9 mouse cellular contexts compared by ENCODE assay signal in the genomic region with DNA sequence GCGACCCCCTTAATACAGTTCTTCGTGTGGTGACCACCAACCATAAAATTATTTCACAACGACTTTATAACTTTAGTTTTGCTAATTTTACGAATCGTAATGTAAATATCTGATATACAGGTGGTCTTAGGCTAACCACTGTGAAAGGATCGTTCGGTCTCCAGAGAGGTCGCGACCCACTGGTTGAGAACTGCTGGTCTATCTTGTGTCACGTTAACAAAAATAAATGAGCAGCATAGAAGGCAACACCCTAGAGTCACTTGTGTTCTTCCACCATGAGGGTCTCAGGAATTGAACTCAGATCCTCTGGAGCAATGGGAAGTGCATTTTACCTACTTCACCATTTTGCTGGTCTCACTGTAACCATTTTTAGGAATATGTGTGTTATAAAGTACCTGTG. TPM values are rescaled to one million over a fixed set of nuclear protein-coding genes. Genes with fewer than 3 reads are reported as not detected.
DNase-seq lines count a peak whose midpoint lies in the region; ATAC-seq and TF ChIP-seq lines count a peak whose summit lies in the region.
"Had no signal": no experiment of that assay in that cellular context is flagged by ENCODE, and none has a peak within 500 bp of the region (broad histone marks: within the 10 kb centered on the region; RNA-seq: fewer than 3 reads in every experiment).

No protein-coding gene starts in this region.

- H3K9ac ChIP-seq in heart, embryonic 11.5 days (ENCODE audit: low read depth, low read length), result peak overlapping the region; percentile 79; the same call in 1 of the 2 replicates
- H3K9ac ChIP-seq in forebrain, postnatal 0 days, result no peak overlapping the region
- H3K9ac ChIP-seq in liver, embryonic 14.5 days (replicated peaks), result peak overlapping the region; percentile 36

- no peaks in the 10 kb centered on the region for H3K36me3 ChIP-seq in heart, embryonic 11.5 days (ENCODE audit: control insufficient read depth, insufficient read depth, low read length)
- 0 out of 2 replicates have a peak, but pooled peaks cover 8% of the 10 kb centered on the region for H3K36me3 ChIP-seq in forebrain, postnatal 0 days (ENCODE audit: insufficient read depth)
- H3K36me3 ChIP-seq in liver, embryonic 14.5 days (replicated peaks; ENCODE audit: control insufficient read depth, insufficient read depth, low read depth), result peaks cover 5% of the 10 kb centered on the region; the same call in 1 of the 2 replicates

- 51% methylated on average over 10 of the region's 10 CpGs for WGBS in heart, embryonic 11.5 days (ENCODE audit: insufficient replicate concordance)
- WGBS in forebrain, postnatal 0 days, result 67% methylated on average over 10 of the region's 10 CpGs
- WGBS in liver, embryonic 14.5 days (ENCODE audit: insufficient replicate concordance), result 44% methylated on average over 10 of the region's 10 CpGs

- H3K4me1 ChIP-seq in heart, embryonic 11.5 days (ENCODE audit: control insufficient read depth, insufficient read depth, low read length), result peaks cover 3% of the 10 kb centered on the region; the same call in 1 of the 2 replicates
- H3K4me1 ChIP-seq in forebrain, postnatal 0 days (ENCODE audit: insufficient read depth), result peaks cover 15% of the 10 kb centered on the region; the same call in 1 of the 2 replicates
- H3K4me1 ChIP-seq in liver, embryonic 14.5 days (replicated peaks; ENCODE audit: control insufficient read depth in 2 of 2, insufficient read depth in 2 of 2, low read length in 1 of 2), result peaks cover 18 to 24% of the 10 kb centered on the region in 2 experiments

- ATAC-seq in heart, embryonic 11.5 days (replicated peaks; ENCODE audit: insufficient number of reproducible peaks, low FRiP score, low TSS enrichment), result no peak
- ATAC-seq in forebrain, postnatal 0 days, result no peak
- ATAC-seq in liver, embryonic 14.5 days (ENCODE audit: insufficient read depth), result no peak

- no peak for DNase-seq in heart, adult 18-20 months
- peak; percentile 7 to 10 for DNase-seq in B cell, adult 2 months
- DNase-seq in forebrain, postnatal 0 days, result no peak
- DNase-seq in liver, embryonic 14.5 days (ENCODE audit: low read depth in 3 of 3, low spot score in 3 of 3), result no peak
- DNase-seq in embryo, embryonic 11 days, result no peak
- no peak for DNase-seq in embryo, embryonic 10.5 days (ENCODE audit: low spot score)
- DNase-seq in right cerebral cortex, adult 18-20 months, result no peak

- TF ChIP-seq CTCF in forebrain, postnatal 0 days (IDR thresholded peaks at IDR 0.05; ENCODE audit: low read depth), result no peak
- TF ChIP-seq CTCF in liver, embryonic 14.5 days (IDR thresholded peaks at IDR 0.05; ENCODE audit: low read depth), result no peak

- peak overlapping the region; percentile 95 for H3K4me2 ChIP-seq in heart, embryonic 11.5 days
- H3K4me2 ChIP-seq in forebrain, postnatal 0 days (ENCODE audit: low read depth), result 0 out of 2 replicates have a peak overlapping the region, but pooled peaks have one; percentile 23
- peak overlapping the region; percentile 95 for H3K4me2 ChIP-seq in liver, embryonic 14.5 days (ENCODE audit: low read depth)

- TF ChIP-seq EP300 in liver, embryonic 14.5 days (IDR thresholded peaks at IDR 0.05; ENCODE audit: low read depth), result no peak

- H3K4me3 ChIP-seq in heart, embryonic 11.5 days (ENCODE audit: low read depth, low read length), result no peak overlapping the region
- H3K4me3 ChIP-seq in forebrain, postnatal 0 days (ENCODE audit: low read depth, low read length), result no peak overlapping the region
- peak overlapping the region in 1 of 2 experiments; percentile 88; a peak in 1 of 4 replicates for H3K4me3 ChIP-seq in liver, embryonic 14.5 days (ENCODE audit: insufficient read depth in 1 of 2, low read depth in 2 of 2, low read length in 2 of 2)

- H3K9me3 ChIP-seq in heart, embryonic 11.5 days (replicated peaks; ENCODE audit: control insufficient read depth, low read length), result no peaks in the 10 kb centered on the region
- H3K9me3 ChIP-seq in forebrain, postnatal 0 days (ENCODE audit: low read length), result no peaks in the 10 kb centered on the region
- no peaks in the 10 kb centered on the region for H3K9me3 ChIP-seq in liver, embryonic 14.5 days (ENCODE audit: control insufficient read depth, low read length)
- H3K9me3 ChIP-seq: G1E had no signal

- no peaks in the 10 kb centered on the region for H3K27me3 ChIP-seq in heart, embryonic 11.5 days (ENCODE audit: control insufficient read depth, insufficient read depth, low read length)
- H3K27me3 ChIP-seq in forebrain, postnatal 0 days (ENCODE audit: insufficient read depth, low read length), result no peaks in the 10 kb centered on the region
- H3K27me3 ChIP-seq in liver, embryonic 14.5 days (ENCODE audit: control insufficient read depth, insufficient read depth, low read length), result no peaks in the 10 kb centered on the region

- H3K27ac ChIP-seq in heart, embryonic 11.5 days (ENCODE audit: low read depth, low read length), result peak overlapping the region; percentile 68; the same call in 1 of the 2 replicates
- no peak overlapping the region for H3K27ac ChIP-seq in forebrain, postnatal 0 days (ENCODE audit: low read depth, low read length)
- H3K27ac ChIP-seq in liver, embryonic 14.5 days, result peak overlapping the region; percentile 76

RNA-seq across cellular contexts. Expression of a gene that starts 20.0 kb away (rescaled TPM):
- polyA plus RNA-seq in heart, embryonic 11.5 days (2014; fragmentation: Nextera tagmentation; extraction: Ambion mirVana), result 409 and 438 TPM in 2 replicates
- 100 to 1,000 TPM; 228 to 240 TPM for total RNA-seq in heart, adult 18-20 months (2021)
- 175 and 197 TPM in 2 replicates for total RNA-seq in forebrain, postnatal 0 days (2014; rRNA removed)
- polyA plus RNA-seq in forebrain, postnatal 0 days (2015; fragmentation: Nextera tagmentation; extraction: Ambion mirVana), result 481 and 501 TPM in 2 replicates
- 53.9 and 115 TPM in 2 replicates for polyA plus RNA-seq in liver, embryonic 14.5 days (2012; rRNA removed)
- polyA plus RNA-seq in liver, embryonic 14.5 days (2014; fragmentation: Nextera tagmentation; extraction: Ambion mirVana), result 146 and 161 TPM in 2 replicates

Comparison
In these comparisons a context has a peak if more than half of its experiments do, and no peak if none do; other contexts are left out.
1. H3K4me2 ChIP-seq: peak in every context shown above with its lines; median percentile 95 in heart, embryonic 11.5 days; 95 in liver, embryonic 14.5 days; 23 in forebrain, postnatal 0 days.
2. DNase-seq: peak in B cell, adult 2 months (2 of 2); none in heart, adult 18-20 months (0 of 2), forebrain, postnatal 0 days (single experiment), liver, embryonic 14.5 days (0 of 3), embryo, embryonic 11 days (single experiment), embryo, embryonic 10.5 days (single experiment) and right cerebral cortex, adult 18-20 months (single experiment).